Mouse (Mus musculus) layer of hippocampus, postnatal 36 days (tissue): ENCODE data around the gene Wiz. TPM values are rescaled to one million over a fixed set of nuclear protein-coding genes. Genes with fewer than 3 reads are reported as not detected.

Experiments
- DNase-seq, 2 experiments: peaks; one replicate each; pipeline ENCODE4 v3.0.0; 2022
- total RNA-seq, 2 experiments: library from RNA; stranded (reverse); gene quantifications; 2 replicates each; pipeline ENCODE4 v1.2.3; 2021

The Wiz gene
- total RNA-seq, 2 experiments from 2014 or later = 48.8 to 49.4 TPM

DNA sequence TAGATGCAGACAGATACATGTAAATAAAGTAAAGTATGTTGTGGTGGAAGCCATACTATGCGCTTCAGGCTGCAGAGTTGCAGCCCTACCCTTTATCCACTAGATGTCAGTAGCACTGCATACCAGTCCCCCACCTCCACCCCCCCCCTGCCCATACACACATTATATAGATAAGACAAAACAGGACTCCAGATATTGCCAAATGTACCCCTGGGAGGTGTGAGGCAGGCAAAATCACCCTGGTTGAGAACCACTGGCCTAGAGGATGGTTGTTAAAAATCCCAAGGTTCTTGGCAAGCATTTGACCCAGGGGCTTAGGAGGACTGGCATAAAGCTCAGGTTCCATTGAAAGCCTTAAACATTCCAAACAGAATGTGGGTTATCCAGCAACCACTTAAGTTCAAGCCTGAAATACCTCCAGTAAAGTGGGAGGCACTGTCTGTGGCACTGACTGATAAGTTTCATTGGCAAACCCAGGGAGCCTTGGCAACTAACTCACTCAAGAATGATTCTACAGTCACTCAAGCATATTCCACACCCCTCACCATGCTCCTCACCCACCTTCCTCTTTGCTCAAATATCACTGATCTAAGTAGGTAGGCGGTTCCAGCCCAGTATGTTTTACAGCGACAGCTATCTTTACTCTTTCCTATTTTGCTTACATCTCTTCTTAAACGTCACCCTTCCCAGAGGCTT is 40.1 kb downstream of the Wiz start:
- DNase-seq = peak in 1 of 2 experiments; percentile 37

DNA sequence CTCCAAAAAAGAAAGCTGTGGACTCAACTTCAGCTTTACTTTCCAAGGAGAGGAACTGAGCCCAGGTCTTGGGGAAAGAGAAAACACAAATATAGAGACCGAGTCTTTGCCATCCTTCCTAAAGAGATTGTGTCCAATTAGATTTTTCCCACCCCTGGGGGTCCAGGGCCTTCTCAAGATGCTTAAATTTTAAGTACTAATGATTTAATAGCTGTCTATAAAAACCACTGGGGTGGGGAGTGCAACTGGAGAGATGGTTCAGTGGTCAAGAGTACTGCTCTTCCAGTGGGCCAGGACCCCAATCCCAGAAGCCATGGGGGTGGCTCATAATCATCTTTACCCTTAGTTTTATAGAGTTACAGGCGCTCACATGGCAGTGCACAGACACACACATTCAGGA is 40.8 kb downstream of the Wiz start:
- DNase-seq = no peak

DNA sequence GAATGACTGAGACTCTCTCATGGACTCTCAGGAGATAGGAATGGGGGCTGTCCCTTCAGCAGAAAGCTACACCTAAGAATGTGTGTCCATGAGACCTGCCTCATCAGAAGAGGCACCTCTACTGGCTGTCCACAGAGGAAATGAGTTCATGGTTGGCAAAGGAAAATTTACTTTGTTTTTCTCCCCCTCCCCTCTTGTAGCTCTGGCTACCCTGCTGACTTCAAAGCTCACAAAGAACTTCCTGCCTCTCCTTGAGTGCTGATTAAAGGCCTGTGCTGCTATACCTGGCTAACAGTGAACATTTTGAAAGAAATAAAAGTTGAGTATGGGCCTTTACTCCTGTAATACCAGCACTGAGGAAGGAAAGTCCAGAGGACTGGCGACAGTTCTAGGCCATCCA is 48.1 kb downstream of the Wiz start:
- no peak for DNase-seq

DNA sequence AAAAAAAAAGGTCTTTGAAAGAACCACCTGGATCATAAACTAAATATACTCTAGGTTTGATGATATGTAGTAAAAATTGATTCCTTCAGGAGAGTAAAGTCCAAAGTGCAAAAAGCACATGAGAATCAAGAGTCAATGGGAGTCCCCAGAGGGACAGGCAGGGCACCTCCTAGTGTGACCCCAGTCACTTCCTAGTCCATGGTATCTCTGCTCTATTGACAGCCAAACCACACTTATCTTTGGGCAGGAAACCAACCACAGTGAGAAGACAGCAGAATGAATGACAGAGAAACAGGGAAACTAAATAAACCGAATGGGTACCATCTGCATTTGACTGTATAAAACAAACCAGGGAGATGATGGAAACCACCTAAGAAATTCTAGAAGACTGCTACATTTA is 49.1 kb downstream of the Wiz start:
- no peak for DNase-seq

DNA sequence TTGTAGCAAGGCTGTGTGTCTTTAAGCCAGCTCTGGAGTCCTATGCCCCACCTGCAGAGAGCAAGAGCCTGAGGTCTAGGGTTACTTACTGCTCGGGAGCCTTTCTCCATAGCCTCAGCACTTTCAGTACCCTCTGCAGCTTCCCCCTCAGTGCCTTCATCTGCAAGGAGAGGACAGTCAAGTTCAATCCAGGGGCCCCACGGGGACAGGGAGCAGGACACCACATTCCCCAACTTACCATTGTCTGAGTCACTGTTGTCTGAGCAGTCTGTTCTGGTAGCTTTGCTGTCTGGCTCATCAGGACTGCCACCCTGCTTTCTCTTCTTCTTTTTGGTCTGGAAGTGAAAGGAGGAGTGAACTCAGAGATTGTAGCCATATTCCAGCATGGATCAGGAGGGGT is 53.4 kb downstream of the Wiz start:
- DNase-seq = no peak

DNA sequence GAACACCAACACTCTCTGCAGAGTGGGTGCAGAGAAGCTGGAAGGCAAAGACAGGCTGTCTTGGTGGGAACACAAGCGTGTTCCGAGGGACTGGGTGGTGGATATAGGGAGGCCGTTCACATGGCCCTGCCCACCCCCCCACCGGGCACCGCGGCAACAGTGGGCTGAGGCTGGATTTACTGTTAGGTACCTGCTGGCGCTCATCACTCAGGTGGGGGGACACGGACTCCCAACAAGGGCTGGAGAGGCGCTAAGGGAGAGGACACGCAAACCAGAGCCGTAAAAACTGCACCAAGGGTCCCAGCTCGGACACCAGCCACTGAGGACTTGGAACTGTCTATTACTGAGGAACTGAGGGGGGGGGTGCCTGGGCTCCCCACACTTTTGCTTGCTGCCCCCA is 54.3 kb downstream of the Wiz start:
- no peak for DNase-seq

DNA sequence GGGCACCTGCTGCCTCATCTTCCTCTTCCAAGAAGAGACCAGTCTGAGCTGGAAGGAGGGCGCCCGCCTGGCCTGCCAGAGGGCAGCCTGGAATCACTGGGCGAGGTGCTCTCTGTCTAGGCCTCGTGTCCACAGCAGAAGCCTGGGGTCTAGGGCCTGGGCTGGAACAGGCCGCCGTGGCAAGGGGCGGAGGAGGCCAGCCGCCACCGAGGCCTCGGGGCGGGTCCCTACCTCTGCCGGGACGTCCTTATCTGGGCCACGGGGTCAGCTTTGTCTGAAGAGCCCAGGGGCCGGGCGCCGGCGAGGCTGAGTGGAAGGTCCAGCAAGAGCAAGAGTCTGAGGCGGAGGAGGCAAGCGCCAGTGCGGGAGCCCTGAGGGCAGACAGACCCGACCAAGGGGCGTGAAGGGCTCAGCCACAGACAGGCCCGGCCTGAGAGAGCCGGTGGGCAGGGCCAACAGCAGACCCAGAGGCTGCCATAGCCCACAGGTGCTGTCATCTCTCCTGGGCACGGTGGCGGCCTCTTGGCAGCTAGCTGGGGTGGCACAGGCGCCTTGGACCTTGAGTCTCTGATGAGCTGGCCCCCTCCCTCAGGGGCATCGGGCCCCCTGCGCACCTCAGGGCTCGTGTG is 55.5 kb downstream of the Wiz start:
- no peak for DNase-seq

DNA sequence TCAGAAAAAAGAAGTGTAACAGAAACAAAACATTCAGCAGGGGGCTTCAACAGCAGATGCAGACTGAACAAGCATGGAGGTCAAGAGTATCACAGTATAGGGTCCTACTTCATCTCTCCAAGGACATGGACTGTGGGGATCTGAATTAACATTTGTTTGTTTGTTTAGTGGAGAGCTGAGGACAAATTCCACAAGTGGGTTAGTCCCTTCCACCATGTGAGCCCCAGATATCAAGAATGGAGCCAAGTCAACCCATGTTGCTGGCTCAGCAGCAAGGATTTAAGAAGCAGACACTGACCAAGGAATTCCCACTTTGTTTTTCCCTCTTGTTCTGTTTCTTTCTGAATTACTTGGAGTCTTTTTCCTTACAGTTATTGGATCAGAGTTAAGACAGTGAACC is 61.7 kb downstream of the Wiz start:
- no peak for DNase-seq

DNA sequence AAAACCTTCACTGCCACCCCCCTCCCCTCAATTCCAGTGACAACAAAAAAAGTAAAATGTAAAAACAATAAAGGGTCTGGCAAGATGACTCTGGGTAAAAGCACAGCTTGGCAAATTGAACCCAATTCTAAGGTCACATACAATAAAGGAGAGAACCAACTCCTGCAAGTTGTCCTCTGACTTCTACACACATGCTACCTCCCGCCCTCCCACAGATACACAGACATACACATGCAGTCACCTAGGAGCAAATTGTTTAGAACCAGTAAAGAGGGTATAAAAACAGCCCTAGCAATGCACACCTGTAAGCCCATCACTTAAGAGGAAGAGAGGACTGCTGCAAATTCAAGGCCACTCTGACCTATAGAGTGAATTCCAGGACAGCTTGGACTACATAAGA is 66.4 kb downstream of the Wiz start:
- no peak for DNase-seq

DNA sequence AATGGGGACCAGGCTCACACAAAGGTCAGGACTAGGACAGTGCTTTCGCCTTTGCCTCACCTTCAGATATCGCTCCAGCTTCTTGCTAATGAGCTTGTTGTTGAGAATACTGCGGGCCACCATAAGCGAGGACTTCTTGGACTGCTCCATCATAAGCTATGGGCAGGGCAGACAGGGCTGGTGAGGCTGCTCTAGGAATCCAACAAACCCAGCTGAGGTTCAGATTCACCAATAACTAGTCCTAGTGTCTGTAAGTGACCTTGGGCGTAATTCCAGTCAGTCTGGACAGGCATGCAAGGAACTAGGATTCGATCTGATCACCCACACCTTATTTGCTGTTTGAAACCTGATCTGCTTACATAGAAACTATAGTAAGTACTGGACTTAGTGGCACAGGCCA is 67.4 kb downstream of the Wiz start:
- no peak for DNase-seq

DNA sequence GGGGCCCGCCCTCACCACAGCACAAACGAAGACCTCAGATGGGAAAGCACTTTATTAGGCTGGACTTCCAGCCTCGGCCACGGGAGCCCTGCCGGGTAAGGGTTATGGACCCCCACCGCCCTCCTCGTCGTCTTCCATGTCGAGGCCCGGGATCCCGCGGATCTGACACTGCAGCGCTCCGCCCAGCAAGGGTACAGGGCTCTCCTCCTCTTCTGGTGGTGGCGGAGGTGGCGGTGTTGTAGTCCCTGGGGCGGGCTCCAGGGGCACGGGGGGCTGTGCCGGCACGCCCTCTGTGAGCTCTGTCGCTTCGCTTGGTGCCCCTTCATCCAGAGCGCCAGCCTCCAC is 67.9 kb downstream of the Wiz start:
- DNase-seq = no peak

DNA sequence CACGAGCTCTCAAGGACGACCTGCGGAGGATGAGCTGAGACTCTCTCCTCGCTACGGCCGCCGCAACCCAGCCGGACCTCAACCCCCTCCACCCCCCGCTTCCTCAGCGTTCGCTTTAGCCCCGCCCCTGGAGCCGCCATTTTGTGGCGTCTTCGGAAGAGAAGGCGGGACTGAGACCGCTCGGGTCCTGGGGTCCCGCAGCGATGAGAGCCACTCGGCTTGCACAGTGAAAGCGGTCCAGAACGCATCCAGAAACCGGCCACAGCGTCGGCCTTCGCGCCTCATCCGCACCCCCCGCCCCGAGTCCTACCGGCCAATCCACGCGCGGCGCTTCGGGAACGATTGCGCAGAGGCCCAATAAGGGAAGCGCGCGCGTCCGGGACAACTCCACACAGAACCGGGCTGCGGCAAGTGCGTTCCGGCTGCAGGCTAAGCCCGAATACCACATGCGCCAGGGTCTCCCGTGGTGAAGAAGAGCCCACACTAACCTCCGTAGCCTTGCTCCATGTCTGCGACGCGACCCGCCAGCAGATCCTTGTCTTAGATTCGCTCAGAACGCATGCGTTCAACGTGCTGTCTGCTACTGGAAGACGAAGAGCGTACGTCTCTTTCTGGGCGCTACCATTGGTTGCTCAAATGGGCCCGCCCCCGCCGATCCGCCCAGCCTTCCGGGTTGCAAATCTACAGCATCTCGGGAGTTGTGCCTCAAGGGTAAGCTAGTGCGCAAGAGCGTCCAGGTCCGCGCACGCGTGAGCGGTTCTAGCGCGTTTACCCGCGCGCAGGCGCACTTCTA is 68.4 kb downstream of the Wiz start, which contains the start of gene Akap8:
Gene Akap8 (minus strand): TSS at position 642 of the 793 bp plus-strand sequence.
- DNase-seq = peak; percentile 98

DNA sequence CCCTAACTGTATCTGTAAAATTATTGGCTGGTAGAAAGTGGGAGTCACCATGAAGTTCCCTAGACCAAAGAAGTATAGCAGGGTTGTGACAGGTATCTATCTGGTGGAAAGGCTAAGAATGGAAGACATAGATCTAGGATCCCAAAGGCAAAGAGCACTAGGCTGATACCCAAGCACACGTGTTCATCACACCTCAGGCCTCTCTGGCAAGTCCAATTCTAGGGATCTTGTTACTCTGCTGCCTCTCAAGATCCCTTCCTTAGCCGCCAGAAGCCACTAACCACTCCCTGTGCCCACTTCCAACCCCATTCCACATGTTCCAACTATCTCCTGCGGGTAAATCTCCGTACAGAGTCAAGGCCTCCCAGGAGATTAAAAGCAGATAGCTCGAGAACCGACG is 69.3 kb downstream of the Wiz start:
- no peak for DNase-seq

DNA sequence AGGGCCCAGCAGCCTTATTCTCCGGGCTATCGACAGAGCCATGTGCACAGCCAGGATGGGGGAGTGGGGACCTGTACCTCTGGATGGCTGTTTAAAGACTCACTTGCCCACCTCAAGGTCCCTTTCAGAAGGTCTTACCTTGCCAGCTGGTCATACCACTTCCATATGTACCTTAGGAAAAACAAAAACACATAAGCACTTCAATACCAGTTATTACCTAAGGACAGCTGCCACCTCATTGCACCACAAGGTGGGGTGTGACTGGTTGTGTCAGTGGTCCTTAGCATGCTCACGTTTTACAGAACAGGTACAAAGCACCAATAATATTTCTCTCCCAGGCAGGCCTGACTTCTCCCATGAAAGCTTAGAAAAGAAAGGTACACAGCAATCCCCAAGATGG is 71.5 kb downstream of the Wiz start:
- DNase-seq = no peak

DNA sequence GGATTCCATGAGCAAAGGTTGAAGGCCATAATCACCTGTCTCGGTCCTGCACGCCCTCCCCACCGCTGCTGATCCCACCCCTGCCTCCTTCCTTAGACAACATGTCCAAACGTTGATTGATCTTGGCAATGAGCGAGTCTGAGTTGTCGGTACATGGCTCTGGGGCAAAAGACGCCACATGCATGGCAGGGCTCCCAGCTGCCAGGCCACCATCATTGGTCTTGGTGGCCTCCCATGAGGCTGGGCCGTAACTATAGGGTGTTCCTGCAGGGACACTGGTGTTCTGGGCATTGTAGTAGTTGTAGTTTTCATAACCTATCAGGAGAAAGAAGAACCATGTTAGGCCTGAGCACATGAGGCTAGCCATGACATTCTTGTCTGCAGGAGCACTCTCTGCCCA is 72.2 kb downstream of the Wiz start:
- no peak for DNase-seq

DNA sequence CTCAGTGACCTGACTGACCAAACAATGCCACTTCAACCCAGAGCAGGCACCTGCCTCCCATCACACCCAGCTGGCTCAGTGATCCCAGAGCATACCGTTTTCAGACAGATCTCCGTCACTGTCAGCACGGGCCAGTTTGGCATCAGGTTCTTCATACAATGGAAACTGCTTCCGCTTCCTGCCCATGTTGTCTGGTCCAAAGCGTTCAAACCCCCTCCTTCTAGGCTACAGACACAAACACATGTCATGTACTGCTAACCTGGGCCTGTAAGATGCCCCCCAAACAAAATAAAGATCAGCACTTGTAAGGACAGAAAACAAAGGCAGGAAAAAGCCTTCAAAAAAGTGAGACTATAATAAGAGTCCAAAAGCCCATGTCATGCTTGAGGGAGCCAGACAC is 73.7 kb downstream of the Wiz start:
- DNase-seq = no peak

DNA sequence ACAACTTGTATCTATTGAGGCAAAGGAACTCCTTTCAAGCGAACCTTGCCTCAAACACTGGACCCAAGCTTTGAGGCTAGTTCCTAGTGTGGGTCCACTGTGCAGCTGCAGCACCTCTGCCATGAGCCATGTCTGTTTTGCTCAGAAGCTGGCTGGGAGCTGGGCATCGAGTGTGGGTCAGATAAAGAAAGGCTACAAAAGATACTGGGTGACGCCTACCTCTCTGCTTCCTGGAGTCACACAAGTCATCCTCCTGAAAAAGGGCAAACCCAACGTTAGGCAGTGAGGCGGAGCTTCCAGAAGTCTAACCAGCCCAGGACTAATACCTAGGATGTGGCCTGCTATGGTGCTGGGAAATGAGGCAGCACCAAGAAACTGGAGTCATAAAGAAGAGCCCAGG is 75.3 kb downstream of the Wiz start:
- no peak for DNase-seq

DNA sequence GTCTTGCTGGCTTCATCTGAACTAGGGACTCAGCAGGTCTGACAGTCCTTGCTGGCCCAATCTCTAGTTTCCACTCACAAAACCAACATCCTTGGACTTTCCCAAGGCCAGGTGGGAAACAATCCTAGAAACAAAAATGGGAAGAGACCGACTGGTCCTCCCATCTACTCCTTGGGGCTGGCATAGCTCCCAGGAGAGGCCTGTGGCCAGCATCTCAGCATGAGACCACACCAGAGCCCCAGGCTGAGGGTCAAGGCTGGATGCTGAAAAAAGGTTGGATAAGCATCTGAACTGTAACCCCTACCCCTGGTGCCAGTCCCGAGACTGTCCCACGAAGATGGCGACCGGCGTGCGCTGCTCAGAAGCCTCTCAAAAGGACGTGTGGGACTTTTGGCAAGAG is 76.4 kb downstream of the Wiz start:
- no peak for DNase-seq

DNA sequence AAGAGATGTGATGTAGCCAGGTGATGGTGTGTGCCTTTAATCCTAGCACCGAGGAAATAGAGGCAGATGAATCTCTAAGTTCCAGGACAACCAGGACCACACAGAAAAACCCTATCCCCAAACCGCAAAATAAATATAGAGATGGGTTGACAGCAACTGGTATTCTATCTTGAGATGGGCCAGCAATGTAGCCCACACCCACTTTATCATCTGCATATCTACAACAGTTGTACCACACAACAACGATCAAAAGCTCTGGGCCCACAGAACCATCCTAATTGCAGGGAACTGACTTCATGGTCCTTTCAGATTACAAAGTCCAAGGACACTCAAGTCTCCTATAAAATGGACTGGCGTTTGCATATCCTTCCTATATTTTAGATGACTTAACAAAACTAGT is 81.3 kb downstream of the Wiz start:
- DNase-seq = no peak
